Mouse (Mus musculus): ENCODE measurements at regions not wholly inside any gene's neighbourhood (a gene's known extent, or its start where the extent isn't known, plus 50 kb on each side); places are given as distances from the start of the nearest gene placed in this dataset.

DNA sequence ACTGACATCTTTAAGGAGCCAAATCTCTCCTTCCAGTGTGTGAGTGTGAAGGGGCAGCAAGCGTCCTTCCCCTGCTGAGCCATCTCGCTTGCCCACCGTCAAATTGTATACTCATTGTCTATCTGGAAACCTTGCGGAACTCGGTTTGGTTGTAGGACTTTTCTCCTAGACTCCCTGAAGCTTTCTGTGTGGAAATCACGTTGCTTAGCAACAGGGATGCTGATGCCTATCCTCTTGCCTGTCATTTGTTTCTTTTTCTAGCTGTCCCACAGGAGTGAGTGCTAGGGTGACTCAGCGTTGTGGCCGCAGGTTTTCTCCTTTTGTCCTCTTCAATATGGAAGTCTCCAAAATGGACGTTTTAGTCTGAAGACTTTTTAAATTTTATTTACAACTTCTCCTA is 131.5 kb upstream of the Nr5a2 start:
- Histone ChIP-seq H3K27me3 (no peaks in the 10 kb centered on the region), H3K4me1 (no peaks in the 10 kb centered on the region), H3K36me3 (no peaks in the 10 kb centered on the region), H3K27ac (no peak overlapping the region), H3K9me3 (no peaks in the 10 kb centered on the region), H3K4me2 (replicated peaks) (no peak overlapping the region), H3K9ac (no peak overlapping the region), H3K4me3 (no peak overlapping the region)
- no peak for ATAC-seq (ENCODE audit: insufficient number of reproducible peaks, insufficient read depth, low FRiP score, low TSS enrichment)
- 33% methylated on average over 9 of the region's 9 CpGs for WGBS

GRCm38 (mm10) chr1:137088148-137088547 is 127.9 kb upstream of the Nr5a2 start:
- ATAC-seq (ENCODE audit: insufficient number of reproducible peaks, insufficient read depth, low FRiP score, low TSS enrichment): no peak

DNA sequence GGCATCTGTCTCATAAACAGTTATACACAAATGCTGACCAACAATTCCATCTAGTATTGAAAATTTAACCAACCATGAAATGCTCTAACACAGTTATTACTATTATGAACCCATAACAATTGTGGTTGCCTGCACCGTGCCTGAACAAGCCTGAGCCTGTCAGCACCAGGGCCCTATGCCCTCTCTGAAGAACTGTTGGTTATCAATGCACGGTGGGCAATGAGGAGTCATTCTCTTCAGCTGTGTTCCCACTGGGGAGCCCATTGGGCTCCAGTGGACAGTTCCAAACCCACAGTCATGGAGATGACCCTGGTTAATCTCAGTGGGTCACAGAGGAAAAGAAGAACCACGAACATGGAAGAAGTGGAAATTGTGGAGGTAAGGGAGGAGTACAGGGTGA is 126.5 kb upstream of the Nr5a2 start:
- H3K4me1 ChIP-seq: no peaks in the 10 kb centered on the region
- H3K9ac ChIP-seq: no peak overlapping the region
- no peak overlapping the region for H3K27ac ChIP-seq
- ATAC-seq (ENCODE audit: insufficient number of reproducible peaks, insufficient read depth, low FRiP score, low TSS enrichment): no peak
- 84% methylated on average over 3 of the region's 3 CpGs for WGBS
- no peak overlapping the region for H3K4me3 ChIP-seq
- H3K27me3 ChIP-seq: no peaks in the 10 kb centered on the region
- H3K4me2 ChIP-seq (replicated peaks): no peak overlapping the region
- no peaks in the 10 kb centered on the region for H3K36me3 ChIP-seq
- no peaks in the 10 kb centered on the region for H3K9me3 ChIP-seq

More at GRCm38 (mm10) chr1:137088148-137088547, 127.9 kb upstream of the Nr5a2 start:
- Histone ChIP-seq H3K4me3 (no peak overlapping the region), H3K4me2 (replicated peaks) (no peak overlapping the region), H3K27ac (no peak overlapping the region), H3K36me3 (no peaks in the 10 kb centered on the region), H3K4me1 (no peaks in the 10 kb centered on the region), H3K9ac (no peak overlapping the region), H3K9me3 (no peaks in the 10 kb centered on the region), H3K27me3 (no peaks in the 10 kb centered on the region)
- 87% methylated on average over 10 of the region's 10 CpGs for WGBS

- Histone ChIP-seq H3K27me3 (no peaks in the 10 kb centered on the region), H3K9ac (no peak overlapping the region), H3K4me1 (0 out of 2 replicates have a peak, but pooled peaks cover 3% of the 10 kb centered on the region), H3K27ac (no peak overlapping the region), H3K4me3 (no peak overlapping the region), H3K4me2 (replicated peaks) (no peak overlapping the region), H3K36me3 (no peaks in the 10 kb centered on the region), H3K9me3 (no peaks in the 10 kb centered on the region)
- ATAC-seq (ENCODE audit: insufficient number of reproducible peaks, insufficient read depth, low FRiP score, low TSS enrichment): no peak
- 58% methylated on average over 1 of the region's 1 CpGs for WGBS
These were observed 123.3 kb upstream of the Nr5a2 start for GRCm38 (mm10) chr1:137083500-137083899.

DNA sequence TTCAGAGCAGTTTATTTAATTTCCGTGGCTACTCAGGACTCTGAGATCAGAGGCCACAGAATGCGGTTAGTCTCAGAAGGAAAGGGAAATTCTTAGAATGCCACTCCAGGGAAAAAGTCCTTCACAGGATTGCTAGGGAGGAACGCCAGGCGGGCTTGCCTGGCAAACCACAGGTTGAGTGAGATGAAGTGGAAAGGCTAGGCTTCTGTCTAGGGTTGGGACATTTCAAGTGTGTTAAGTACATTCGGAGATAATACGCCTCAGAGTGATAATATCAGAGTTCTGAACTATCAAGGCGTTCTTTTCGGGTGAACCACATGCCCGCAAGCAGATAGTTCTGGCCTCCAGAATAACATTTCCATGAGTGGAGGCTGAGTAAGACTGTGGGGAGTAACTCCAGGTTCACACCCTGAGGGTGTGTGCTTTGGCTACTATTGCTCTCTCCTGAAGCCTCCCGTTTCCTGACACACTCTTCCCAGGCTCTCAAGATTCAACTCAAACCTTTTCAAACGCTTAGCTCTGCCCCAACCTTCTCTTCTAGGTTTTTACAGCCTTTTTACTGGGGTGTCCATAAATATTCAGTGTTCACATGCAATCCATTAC is 119.3 kb upstream of the Nr5a2 start:
- Histone ChIP-seq H3K27ac (no peak overlapping the region), H3K36me3 (no peaks in the 10 kb centered on the region), H3K4me1 (0 out of 2 replicates have a peak, but pooled peaks cover 3% of the 10 kb centered on the region), H3K9me3 (no peaks in the 10 kb centered on the region), H3K9ac (no peak overlapping the region), H3K4me3 (no peak overlapping the region), H3K4me2 (replicated peaks) (no peak overlapping the region), H3K27me3 (no peaks in the 10 kb centered on the region)
- ATAC-seq (ENCODE audit: insufficient number of reproducible peaks, insufficient read depth, low FRiP score, low TSS enrichment): no peak
- WGBS: 66% methylated on average over 11 of the region's 11 CpGs

- Histone ChIP-seq H3K9ac (no peak overlapping the region), H3K27me3 (no peaks in the 10 kb centered on the region), H3K4me1 (peaks cover 9% of the 10 kb centered on the region; the same call in 1 of the 2 replicates), H3K9me3 (no peaks in the 10 kb centered on the region), H3K36me3 (no peaks in the 10 kb centered on the region), H3K27ac (no peak overlapping the region), H3K4me3 (no peak overlapping the region), H3K4me2 (replicated peaks) (peak overlapping the region; percentile 25; the same call in 1 of the 2 replicates)
- ATAC-seq (ENCODE audit: insufficient number of reproducible peaks, insufficient read depth, low FRiP score, low TSS enrichment): no peak
- WGBS: 26% methylated on average over 9 of the region's 9 CpGs
These were observed 114.5 kb upstream of the Nr5a2 start for GRCm38 (mm10) chr1:137074787-137075186.

GRCm38 (mm10) chr1:137073857-137074572 is 113.8 kb upstream of the Nr5a2 start:
- H3K4me3 ChIP-seq: no peak overlapping the region
- H3K36me3 ChIP-seq: no peaks in the 10 kb centered on the region
- H3K4me2 ChIP-seq (replicated peaks): no peak overlapping the region
- H3K4me1 ChIP-seq: peaks cover 8% of the 10 kb centered on the region; the same call in 1 of the 2 replicates
- no peak for ATAC-seq (ENCODE audit: insufficient number of reproducible peaks, insufficient read depth, low FRiP score, low TSS enrichment)
- H3K9me3 ChIP-seq: no peaks in the 10 kb centered on the region
- no peak overlapping the region for H3K9ac ChIP-seq
- H3K27ac ChIP-seq: no peak overlapping the region
- WGBS: 59% methylated on average over 8 of the region's 8 CpGs
- H3K27me3 ChIP-seq: no peaks in the 10 kb centered on the region

DNA sequence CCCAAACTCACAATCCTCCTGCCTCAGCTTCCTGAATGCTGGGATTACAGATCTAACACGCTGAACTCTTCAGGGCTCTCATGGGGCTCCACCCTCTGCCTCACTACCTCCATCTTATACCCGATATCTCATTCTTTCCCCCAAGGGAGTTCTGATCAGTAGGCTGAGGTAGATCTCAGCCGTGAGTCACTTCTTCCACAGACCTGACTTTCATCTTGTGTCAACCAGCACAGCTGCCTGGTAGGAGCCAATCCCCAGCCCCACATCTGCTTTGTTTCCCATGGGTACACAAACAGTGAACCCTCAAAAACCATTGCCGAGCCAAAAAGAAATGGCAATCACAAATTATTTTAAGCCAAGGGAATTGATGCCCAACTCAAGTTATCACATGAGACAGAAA is 100.7 kb upstream of the Nr5a2 start:
- Histone ChIP-seq H3K9ac (no peak overlapping the region), H3K4me2 (replicated peaks) (no peak overlapping the region), H3K9me3 (no peaks in the 10 kb centered on the region), H3K4me1 (no peaks in the 10 kb centered on the region), H3K27me3 (no peaks in the 10 kb centered on the region), H3K36me3 (no peaks in the 10 kb centered on the region), H3K27ac (no peak overlapping the region), H3K4me3 (no peak overlapping the region)
- 78% methylated on average over 4 of the region's 4 CpGs for WGBS
- no peak for ATAC-seq (ENCODE audit: insufficient number of reproducible peaks, insufficient read depth, low FRiP score, low TSS enrichment)

DNA sequence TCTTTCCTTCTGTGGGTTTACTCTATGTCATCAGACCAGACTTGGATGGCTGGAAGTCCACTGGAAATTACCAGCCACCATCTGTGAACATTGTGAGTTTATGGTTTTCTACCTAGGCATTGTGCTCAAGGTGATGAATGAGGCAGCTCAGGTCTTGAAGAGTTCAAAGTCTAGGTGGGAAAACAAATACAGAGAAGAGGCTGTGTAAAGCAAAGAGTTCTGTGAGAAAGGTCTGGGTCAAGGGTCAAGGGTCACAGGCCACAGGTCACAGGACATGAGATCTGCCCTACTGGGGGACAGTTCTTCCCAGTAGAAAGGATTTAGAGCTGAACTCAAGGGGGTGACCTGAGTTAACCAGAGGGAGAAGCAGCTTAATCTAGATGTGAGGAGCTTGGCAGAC is 92.9 kb upstream of the Nr5a2 start:
- no peaks in the 10 kb centered on the region for H3K27me3 ChIP-seq
- no peak overlapping the region for H3K4me2 ChIP-seq (replicated peaks)
- H3K9ac ChIP-seq: no peak overlapping the region
- no peaks in the 10 kb centered on the region for H3K9me3 ChIP-seq
- no peak overlapping the region for H3K4me3 ChIP-seq
- no peaks in the 10 kb centered on the region for H3K4me1 ChIP-seq
- ATAC-seq (ENCODE audit: insufficient number of reproducible peaks, insufficient read depth, low FRiP score, low TSS enrichment): no peak
- no peak overlapping the region for H3K27ac ChIP-seq
- no peaks in the 10 kb centered on the region for H3K36me3 ChIP-seq

DNA sequence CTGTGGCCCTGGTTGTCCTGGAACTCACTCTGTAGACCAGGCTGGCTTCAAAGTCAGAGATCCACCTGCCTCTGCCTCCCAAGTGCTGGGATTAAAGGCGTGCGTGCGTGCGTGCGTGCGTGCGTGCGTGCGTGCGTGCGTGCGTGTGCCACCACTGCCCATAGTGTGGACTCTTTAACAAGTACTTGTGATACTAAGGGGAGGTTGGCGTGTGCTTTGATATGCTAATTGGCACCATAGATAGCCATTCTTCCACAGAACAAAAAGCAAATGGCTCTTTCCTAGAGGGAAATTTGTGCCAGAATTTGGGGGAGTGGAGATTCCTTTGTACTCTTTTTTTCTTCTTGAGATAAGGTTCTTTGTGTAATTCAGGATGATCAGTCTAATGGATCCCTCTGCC is 91.3 kb upstream of the Nr5a2 start:
- no peak for ATAC-seq (ENCODE audit: insufficient number of reproducible peaks, insufficient read depth, low FRiP score, low TSS enrichment)
- Histone ChIP-seq H3K4me2 (replicated peaks) (no peak overlapping the region), H3K4me3 (no peak overlapping the region), H3K9me3 (no peaks in the 10 kb centered on the region), H3K4me1 (no peaks in the 10 kb centered on the region), H3K36me3 (no peaks in the 10 kb centered on the region), H3K27ac (no peak overlapping the region), H3K27me3 (no peaks in the 10 kb centered on the region), H3K9ac (no peak overlapping the region)
- 92% methylated on average over 13 of the region's 13 CpGs for WGBS

DNA sequence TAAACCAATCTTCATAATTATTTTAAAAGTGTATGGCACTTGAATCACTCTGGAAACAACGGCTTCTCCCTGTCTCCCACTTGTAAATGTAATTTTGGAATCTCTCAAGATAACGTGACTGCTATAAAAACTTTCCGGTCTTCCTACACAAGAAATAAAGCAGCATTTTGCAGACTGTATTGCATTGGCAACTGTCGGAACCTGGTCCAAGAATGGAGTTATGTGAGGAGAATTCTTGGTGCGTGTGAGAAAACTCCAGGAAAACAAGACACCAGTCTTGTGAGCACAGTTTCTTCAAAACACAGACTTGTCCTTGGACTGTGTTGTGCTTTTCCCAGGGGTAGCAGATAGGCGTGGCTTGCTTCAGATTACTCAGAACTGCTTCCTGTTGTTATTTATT is 83.8 kb upstream of the Nr5a2 start:
- no peak for ATAC-seq (ENCODE audit: insufficient number of reproducible peaks, insufficient read depth, low FRiP score, low TSS enrichment)
- no peaks in the 10 kb centered on the region for H3K4me1 ChIP-seq
- no peaks in the 10 kb centered on the region for H3K9me3 ChIP-seq
- no peak overlapping the region for H3K27ac ChIP-seq
- H3K36me3 ChIP-seq: no peaks in the 10 kb centered on the region
- H3K4me2 ChIP-seq (replicated peaks): no peak overlapping the region
- WGBS: 82% methylated on average over 6 of the region's 6 CpGs
- no peaks in the 10 kb centered on the region for H3K27me3 ChIP-seq
- no peak overlapping the region for H3K4me3 ChIP-seq
- H3K9ac ChIP-seq: no peak overlapping the region

DNA sequence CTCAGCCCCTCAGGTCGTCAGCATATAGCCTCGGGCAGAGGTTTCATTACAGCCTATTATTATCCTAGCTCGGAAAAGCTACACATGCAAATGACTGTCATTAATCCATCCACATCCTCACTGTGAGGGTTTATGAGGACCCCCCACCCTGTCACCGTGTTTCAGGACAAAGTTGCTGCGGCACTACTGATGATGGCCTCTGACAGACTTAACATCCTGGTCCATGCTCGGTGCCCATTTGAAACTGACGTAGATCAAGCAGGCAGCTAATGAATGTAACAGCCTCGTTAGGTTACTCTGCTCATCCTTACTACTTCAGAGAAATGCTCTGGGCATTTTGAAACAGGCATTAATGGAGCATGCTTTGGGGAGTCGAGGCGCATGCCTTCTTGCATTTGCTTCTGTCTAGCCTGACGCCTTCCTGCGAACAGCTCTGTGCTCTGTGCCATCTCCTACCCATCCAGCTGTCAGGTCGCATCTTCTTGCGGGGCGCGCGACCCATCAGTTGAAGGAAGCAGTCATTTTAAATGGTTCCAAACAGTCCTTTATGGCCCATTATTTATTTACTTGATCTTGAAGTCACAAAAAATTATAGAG is 82.3 kb upstream of the Nr5a2 start:
- Histone ChIP-seq H3K4me1 (no peaks in the 10 kb centered on the region), H3K4me3 (no peak overlapping the region), H3K27ac (no peak overlapping the region), H3K27me3 (no peaks in the 10 kb centered on the region), H3K36me3 (no peaks in the 10 kb centered on the region), H3K9me3 (no peaks in the 10 kb centered on the region), H3K9ac (no peak overlapping the region), H3K4me2 (replicated peaks) (no peak overlapping the region)
- ATAC-seq (ENCODE audit: insufficient number of reproducible peaks, insufficient read depth, low FRiP score, low TSS enrichment): no peak
- WGBS: 83% methylated on average over 17 of the region's 17 CpGs
